Mouse (Mus musculus): ENCODE data around the gene Prmt7. TPM values are rescaled to one million over a fixed set of nuclear protein-coding genes. Genes with fewer than 3 reads are reported as not detected.
"Not testable (repeated sequence)": the region's sequence is repeated elsewhere in the genome, so short reads cannot be mapped to it uniquely, and the experiment has no call there.

Prmt7 gene
- polyA plus RNA-seq, 1 experiment = 17.0 TPM

DNA sequence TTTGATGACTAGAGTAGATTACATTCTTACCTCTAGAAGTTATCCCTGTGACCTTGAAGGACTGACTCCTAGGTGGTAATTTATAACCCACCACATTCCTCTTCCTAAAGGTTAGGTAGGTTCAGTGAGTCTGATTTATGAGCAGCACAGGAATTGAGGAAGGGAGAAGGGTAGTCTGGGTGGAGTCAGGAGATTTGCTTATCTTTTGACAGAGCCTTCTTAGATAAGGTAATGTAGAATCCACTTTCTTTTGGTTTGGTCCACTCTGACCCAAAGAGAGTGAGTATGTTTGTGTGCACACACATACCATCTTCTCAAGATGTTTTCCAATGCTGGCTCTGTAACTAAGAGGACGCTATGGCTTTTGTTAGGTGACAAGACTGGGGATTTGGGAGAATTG, 33.1 kb upstream of the Prmt7 start:
- DNase-seq = no peak
- H3K4me1 ChIP-seq (ENCODE audit: control insufficient read depth, insufficient read depth, low read length) = no peaks in the 10 kb centered on the region; the same call in none of the 2 replicates
- H3K4me3 ChIP-seq (replicated peaks; ENCODE audit: extremely low read depth, low read depth, low read length) = no peak overlapping the region
- WGBS = 59% methylated on average over 1 of the region's 1 CpGs
- TF ChIP-seq POLR2A (IDR thresholded peaks at IDR 0.05; ENCODE audit: borderline replicate concordance, extremely low read depth, low read depth, low read length) = no peak
- no peak for TF ChIP-seq CTCF (IDR thresholded peaks at IDR 0.05; ENCODE audit: insufficient read depth, low read length)

DNA sequence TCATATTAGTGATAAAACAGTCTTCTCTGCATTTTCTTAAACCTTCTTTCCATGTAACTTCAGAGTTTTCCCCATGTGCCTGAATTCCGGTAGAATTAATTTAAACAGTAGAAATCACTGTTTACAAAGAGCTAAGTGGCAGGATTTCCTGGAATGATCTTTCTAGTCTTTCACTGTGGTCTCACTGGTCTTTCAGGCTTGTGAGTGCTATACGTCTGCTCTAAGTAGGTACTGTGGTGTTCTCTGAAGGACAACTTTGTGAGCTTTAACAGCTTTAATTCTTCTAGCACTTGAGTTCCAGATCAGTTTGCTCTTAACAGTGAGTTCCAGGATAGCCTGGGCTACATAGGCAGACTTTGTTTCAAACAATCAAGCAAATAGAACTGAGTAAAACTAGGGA, 32.3 kb upstream of the Prmt7 start:
- Histone ChIP-seq H3K4me1 (ENCODE audit: control insufficient read depth, insufficient read depth, low read length) (no peaks in the 10 kb centered on the region; the same call in none of the 2 replicates), H3K4me3 (replicated peaks; ENCODE audit: extremely low read depth, low read depth, low read length) (no peak overlapping the region)
- WGBS = 29% methylated on average over 2 of the region's 2 CpGs
- TF ChIP-seq CTCF (IDR thresholded peaks at IDR 0.05; ENCODE audit: insufficient read depth, low read length) = no peak
- no peak for TF ChIP-seq POLR2A (IDR thresholded peaks at IDR 0.05; ENCODE audit: borderline replicate concordance, extremely low read depth, low read depth, low read length)
- no peak for DNase-seq

- H3K4me3 ChIP-seq (replicated peaks; ENCODE audit: extremely low read depth, low read depth, low read length) = no peak overlapping the region
- TF ChIP-seq POLR2A (IDR thresholded peaks at IDR 0.05; ENCODE audit: borderline replicate concordance, extremely low read depth, low read depth, low read length) (no peak), CTCF (IDR thresholded peaks at IDR 0.05; ENCODE audit: insufficient read depth, low read length) (no peak)
- no peak for DNase-seq
- WGBS = 63% methylated on average over 8 of the region's 8 CpGs
- H3K4me1 ChIP-seq (ENCODE audit: control insufficient read depth, insufficient read depth, low read length) = no peaks in the 10 kb centered on the region
These were observed 25.0 kb upstream of the Prmt7 start for GRCm38 (mm10) chr8:106185628-106186270.

DNA sequence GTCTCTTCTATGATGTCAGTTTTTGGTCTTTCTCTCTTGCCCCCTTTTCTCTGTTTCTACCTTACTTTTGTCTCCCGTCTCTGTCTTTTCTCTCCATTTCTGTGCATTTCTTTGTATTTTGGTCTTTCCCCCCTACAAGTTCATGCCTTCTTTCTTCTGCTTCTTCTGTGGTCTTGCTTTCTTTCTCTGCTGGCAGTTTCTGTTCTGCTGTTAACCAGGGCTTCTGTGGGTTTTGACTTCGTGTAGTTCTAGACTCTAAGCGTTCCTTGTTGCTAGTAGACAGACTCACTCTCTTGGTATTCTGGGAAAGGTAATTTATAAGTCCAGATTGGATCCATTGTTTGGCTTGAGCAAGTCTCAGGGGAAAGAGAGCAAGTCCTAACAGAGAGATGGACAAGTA, 24.3 kb upstream of the Prmt7 start:
- DNase-seq = no peak
- TF ChIP-seq POLR2A (IDR thresholded peaks at IDR 0.05; ENCODE audit: borderline replicate concordance, extremely low read depth, low read depth, low read length) = no peak
- TF ChIP-seq CTCF (IDR thresholded peaks at IDR 0.05; ENCODE audit: insufficient read depth, low read length) = no peak
- WGBS = 85% methylated on average over 3 of the region's 3 CpGs
- H3K4me1 ChIP-seq (ENCODE audit: control insufficient read depth, insufficient read depth, low read length) = no peaks in the 10 kb centered on the region
- no peak overlapping the region for H3K4me3 ChIP-seq (replicated peaks; ENCODE audit: extremely low read depth, low read depth, low read length)

GRCm38 (mm10) chr8:106189162-106189561, 21.6 kb upstream of the Prmt7 start:
- WGBS = 82% methylated on average over 4 of the region's 4 CpGs
- Histone ChIP-seq H3K4me3 (replicated peaks; ENCODE audit: extremely low read depth, low read depth, low read length) (no peak overlapping the region), H3K4me1 (ENCODE audit: control insufficient read depth, insufficient read depth, low read length) (no peaks in the 10 kb centered on the region)
- no peak for DNase-seq
- TF ChIP-seq CTCF (IDR thresholded peaks at IDR 0.05; ENCODE audit: insufficient read depth, low read length) (no peak), POLR2A (IDR thresholded peaks at IDR 0.05; ENCODE audit: borderline replicate concordance, extremely low read depth, low read depth, low read length) (no peak)

- H3K4me1 ChIP-seq (ENCODE audit: control insufficient read depth, insufficient read depth, low read length) = no peaks in the 10 kb centered on the region
- TF ChIP-seq CTCF (IDR thresholded peaks at IDR 0.05; ENCODE audit: insufficient read depth, low read length) (no peak), POLR2A (IDR thresholded peaks at IDR 0.05; ENCODE audit: borderline replicate concordance, extremely low read depth, low read depth, low read length) (no peak)
- no peak for DNase-seq
- H3K4me3 ChIP-seq (replicated peaks; ENCODE audit: extremely low read depth, low read depth, low read length) = no peak overlapping the region
- 82% methylated on average over 5 of the region's 5 CpGs for WGBS
These were observed 19.1 kb upstream of the Prmt7 start for GRCm38 (mm10) chr8:106191639-106192038.

- DNase-seq = no peak
- WGBS = 85% methylated on average over 6 of the region's 6 CpGs
- TF ChIP-seq CTCF (IDR thresholded peaks at IDR 0.05; ENCODE audit: insufficient read depth, low read length) (no peak), POLR2A (IDR thresholded peaks at IDR 0.05; ENCODE audit: borderline replicate concordance, extremely low read depth, low read depth, low read length) (no peak)
These were observed 17.6 kb upstream of the Prmt7 start for GRCm38 (mm10) chr8:106193162-106193561.

GRCm38 (mm10) chr8:106194062-106194461, 16.7 kb upstream of the Prmt7 start:
- no peak for TF ChIP-seq POLR2A (IDR thresholded peaks at IDR 0.05; ENCODE audit: borderline replicate concordance, extremely low read depth, low read depth, low read length)
- no peak for TF ChIP-seq CTCF (IDR thresholded peaks at IDR 0.05; ENCODE audit: insufficient read depth, low read length)
- Histone ChIP-seq H3K4me3 (replicated peaks; ENCODE audit: extremely low read depth, low read depth, low read length) (no peak overlapping the region), H3K4me1 (ENCODE audit: control insufficient read depth, insufficient read depth, low read length) (no peaks in the 10 kb centered on the region)
- WGBS = 85% methylated on average over 5 of the region's 5 CpGs
- no peak for DNase-seq

More at GRCm38 (mm10) chr8:106193162-106193561, 17.6 kb upstream of the Prmt7 start:
- H3K4me3 ChIP-seq (replicated peaks; ENCODE audit: extremely low read depth, low read depth, low read length) = no peak overlapping the region
- no peaks in the 10 kb centered on the region for H3K4me1 ChIP-seq (ENCODE audit: control insufficient read depth, insufficient read depth, low read length)

DNA sequence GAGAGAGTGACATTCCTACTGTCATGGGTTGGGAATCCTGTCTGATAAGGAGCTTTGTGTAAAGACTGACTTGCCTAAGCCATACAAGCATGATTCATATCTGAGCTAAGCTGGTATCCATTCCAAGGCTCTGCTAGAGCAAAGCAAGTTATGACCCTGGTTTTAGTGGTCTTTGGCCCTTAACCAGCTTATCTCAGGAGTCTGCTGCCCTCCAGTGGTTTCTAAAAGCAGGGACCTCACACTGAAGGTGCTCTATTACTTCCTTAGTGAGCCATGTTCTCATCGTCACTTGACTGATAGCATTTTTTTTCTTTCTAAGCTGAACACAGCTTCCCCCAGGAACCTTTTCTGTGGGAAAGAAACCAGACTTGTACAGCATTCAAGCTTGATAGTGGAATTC, 12.0 kb upstream of the Prmt7 start:
- TF ChIP-seq CTCF (IDR thresholded peaks at IDR 0.05; ENCODE audit: insufficient read depth, low read length) = peak; percentile 42; the same call in 1 of the 2 replicates
- TF ChIP-seq POLR2A (IDR thresholded peaks at IDR 0.05; ENCODE audit: borderline replicate concordance, extremely low read depth, low read depth, low read length) = no peak
- no peak overlapping the region for H3K4me3 ChIP-seq (replicated peaks; ENCODE audit: extremely low read depth, low read depth, low read length)
- 3% methylated on average over 1 of the region's 1 CpGs for WGBS
- H3K4me1 ChIP-seq (ENCODE audit: control insufficient read depth, insufficient read depth, low read length) = no peaks in the 10 kb centered on the region
- no peak for DNase-seq

- not testable (repeated sequence) for H3K4me1 ChIP-seq (ENCODE audit: control insufficient read depth, insufficient read depth, low read length); DNase-seq; H3K4me3 ChIP-seq (replicated peaks; ENCODE audit: extremely low read depth, low read depth, low read length)
- WGBS = 81% methylated on average over 3 of the region's 3 CpGs
These were observed 11.1 kb upstream of the Prmt7 start for GRCm38 (mm10) chr8:106199596-106199995.
